Mouse (Mus musculus) heart, adult 2 months (tissue): ENCODE measurements around the gene Hist2h3b. TPM values are rescaled to one million over a fixed set of nuclear protein-coding genes. Genes with fewer than 3 reads are reported as not detected.
A peak's percentile ranks its signal among the peaks of the same experiment; 100 is the strongest.
"Not testable (repeated sequence)": the region's sequence is repeated elsewhere in the genome, so short reads cannot be mapped to it uniquely, and the experiment has no call there.

Experiments
- DNase-seq, 2 experiments: peaks; one replicate each; pipeline ENCODE4 v3.0.0; 2021
- H3K27ac ChIP-seq: fragments of 200-600 bp; 2 replicates; pipeline ENCODE4 v1.8.1; 2022
- H3K27me3 ChIP-seq: fragments of 200-500 bp; 2 replicates; pipeline ENCODE4 v1.6.1; 2012; ENCODE audit warnings: mild to moderate bottlenecking, low read length, inconsistent platforms, mixed read lengths; ENCODE audit not compliant: control insufficient read depth, insufficient read depth
- H3K36me3 ChIP-seq: fragments of 200-500 bp; 2 replicates; pipeline ENCODE4 v1.6.1; 2012; ENCODE audit warnings: low read length, inconsistent platforms; ENCODE audit not compliant: control insufficient read depth, insufficient read depth
- H3K4me1 ChIP-seq: fragments of 200-500 bp; 2 replicates; pipeline ENCODE4 v1.6.1; 2011; ENCODE audit warnings: low read length; ENCODE audit not compliant: control insufficient read depth, insufficient read depth
- H3K4me3 ChIP-seq: fragments of 200-600 bp; 2 replicates; pipeline ENCODE4 v1.8.1; 2022
- H3K79me2 ChIP-seq: fragments of 200-500 bp; replicated peaks from 2 replicates; pipeline ENCODE4 v1.6.1; 2012; ENCODE audit warnings: mild to moderate bottlenecking, inconsistent platforms, low read length, moderate library complexity, mixed read lengths; ENCODE audit not compliant: control insufficient read depth, insufficient read depth
- H3K9ac ChIP-seq: fragments of 200-500 bp; 2 replicates; pipeline ENCODE4 v1.6.1; 2012; ENCODE audit warnings: low read depth, mild to moderate bottlenecking, control low read depth, inconsistent platforms, low read length, mixed read lengths
- CTCF ChIP-seq: fragments of 200-600 bp; IDR thresholded peaks from 2 replicates; pipeline ENCODE4 v1.8.1; 2022; ENCODE audit warnings: antibody characterized with exemption, mild to moderate bottlenecking, moderate library complexity
- EP300 ChIP-seq: fragments of 200-500 bp; IDR thresholded peaks from 2 replicates; pipeline ENCODE4 v1.6.1; 2011; ENCODE audit warnings: low read depth, low read length, control low read depth; ENCODE audit not compliant: insufficient read depth
- POLR2A ChIP-seq: fragments of 200-500 bp; IDR thresholded peaks from 2 replicates; pipeline ENCODE4 v1.6.1; 2011; ENCODE audit warnings: mild to moderate bottlenecking, low read depth, low read length, control low read depth; ENCODE audit not compliant: insufficient read depth
- WGBS: fragments of 180-500 bp; shearing (Covaris S2); methylation state at CpG from one replicate; pipeline ENCODE4 v1.1.7; 2018; 5-methylcytosine and 5-hydroxymethylcytosine counted together
- intact Hi-C: fragments of 180-260 bp; cut with DNase I; formaldehyde crosslinking; loops from one replicate; pipeline ENCODE4 v1.15.1; 2025
- polyA plus RNA-seq: library from polyadenylated mRNA; depleted of rRNA; stranded (reverse); fragments of >200 nt; gene quantifications from 2 replicates; pipeline ENCODE4 v1.2.3, GENCODE M21; 2012
- total RNA-seq, 2 experiments: library from RNA; stranded (reverse); gene quantifications; 2 replicates each; pipeline ENCODE4 v1.2.3; 2021

Hist2h3b gene
- total and polyA plus RNA-seq, 3 experiments: 5.2 to 18.3 (median 11.5) TPM

DNA sequence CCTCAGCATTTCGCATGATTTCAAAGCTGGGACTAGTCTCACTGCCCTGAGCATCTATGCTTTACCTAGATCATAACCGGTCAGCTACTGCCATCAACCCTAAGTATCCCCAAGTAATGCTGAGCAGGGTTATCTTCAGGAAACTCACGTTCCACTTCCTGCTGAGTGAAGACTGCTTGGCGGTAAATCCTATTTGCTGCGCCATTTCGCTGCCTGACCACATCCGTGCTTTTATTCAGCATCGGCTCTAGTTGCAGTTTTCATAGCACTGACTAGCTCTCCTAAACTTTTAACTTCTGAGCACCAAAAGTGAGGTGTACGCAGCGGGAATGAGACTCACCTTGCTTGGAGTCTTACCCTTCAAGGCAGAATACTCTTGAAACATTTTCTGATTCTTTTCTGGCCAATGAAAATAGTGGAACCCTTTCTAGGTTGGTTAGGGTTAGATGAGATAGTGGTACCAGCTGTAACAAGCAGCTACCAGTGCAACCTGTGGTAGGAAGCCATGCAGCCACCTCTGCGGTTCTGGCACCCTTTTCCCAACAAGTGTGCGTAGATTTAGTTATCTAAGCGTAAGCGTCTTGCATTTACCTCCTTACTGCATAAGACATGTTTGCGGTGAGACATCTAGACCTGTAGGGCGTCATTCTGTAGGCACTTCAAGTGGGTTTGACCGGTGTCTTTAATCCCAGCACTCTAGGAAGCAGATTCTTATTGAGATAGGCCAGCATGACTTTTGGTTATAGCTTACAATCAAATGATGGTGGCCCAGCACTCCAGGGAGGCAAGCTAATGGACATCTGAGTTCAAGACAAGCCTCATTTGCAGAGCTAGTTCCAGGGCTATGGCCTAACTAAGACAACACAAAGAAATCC, 5.4 kb downstream of the Hist2h3b start:
- H3K27me3 ChIP-seq: no peaks in the 10 kb centered on the region
- TF ChIP-seq POLR2A (no peak), CTCF (no peak), EP300 (no peak)
- H3K79me2 ChIP-seq: no peaks in the 10 kb centered on the region
- peak in 1 of 2 experiments; percentile 22 for DNase-seq
- H3K27ac ChIP-seq: peak overlapping the region; percentile 40
- peaks cover 7% of the 10 kb centered on the region for H3K4me1 ChIP-seq
- intact Hi-C loops: no loop called here
- 77% methylated on average over 17 of the region's 17 CpGs for WGBS
- no peaks in the 10 kb centered on the region for H3K36me3 ChIP-seq
- H3K9ac ChIP-seq: no peak overlapping the region
- peak overlapping the region; percentile 49 for H3K4me3 ChIP-seq

DNA sequence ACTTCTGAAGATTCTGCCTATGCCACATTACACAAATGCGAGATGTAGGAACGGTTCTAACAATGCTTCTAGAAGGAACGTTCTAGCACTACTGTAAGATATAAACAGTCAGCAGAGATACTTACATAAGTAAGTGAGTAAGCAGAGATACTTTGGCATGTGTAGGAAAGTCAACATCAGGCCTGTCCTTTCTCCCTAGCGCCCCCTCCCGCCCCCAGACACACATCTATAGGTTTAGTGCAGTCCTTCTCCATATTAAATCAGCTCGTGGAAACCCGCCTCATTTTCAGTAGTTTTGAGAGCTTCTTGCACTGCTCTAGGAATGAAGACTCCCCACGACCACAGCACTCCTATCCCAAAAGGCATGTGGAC, 9.0 kb downstream of the Hist2h3b start:
- Histone ChIP-seq H3K27ac (no peak overlapping the region; the same call in 1 of the 2 replicates), H3K79me2 (no peaks in the 10 kb centered on the region), H3K4me1 (peaks cover 5% of the 10 kb centered on the region), H3K9ac (peak overlapping the region; percentile 75), H3K27me3 (no peaks in the 10 kb centered on the region; the same call in 1 of the 2 replicates), H3K4me3 (peak overlapping the region; percentile 61), H3K36me3 (no peaks in the 10 kb centered on the region)
- intact Hi-C loops: loop anchor here (5.0 kb wide), 1 partner anchor 165 kb away; no protein-coding TSS in a partner anchor
- no peak for TF ChIP-seq CTCF
- WGBS: 23% methylated on average over 8 of the region's 8 CpGs
- DNase-seq: peak; percentile 28 to 35

DNA sequence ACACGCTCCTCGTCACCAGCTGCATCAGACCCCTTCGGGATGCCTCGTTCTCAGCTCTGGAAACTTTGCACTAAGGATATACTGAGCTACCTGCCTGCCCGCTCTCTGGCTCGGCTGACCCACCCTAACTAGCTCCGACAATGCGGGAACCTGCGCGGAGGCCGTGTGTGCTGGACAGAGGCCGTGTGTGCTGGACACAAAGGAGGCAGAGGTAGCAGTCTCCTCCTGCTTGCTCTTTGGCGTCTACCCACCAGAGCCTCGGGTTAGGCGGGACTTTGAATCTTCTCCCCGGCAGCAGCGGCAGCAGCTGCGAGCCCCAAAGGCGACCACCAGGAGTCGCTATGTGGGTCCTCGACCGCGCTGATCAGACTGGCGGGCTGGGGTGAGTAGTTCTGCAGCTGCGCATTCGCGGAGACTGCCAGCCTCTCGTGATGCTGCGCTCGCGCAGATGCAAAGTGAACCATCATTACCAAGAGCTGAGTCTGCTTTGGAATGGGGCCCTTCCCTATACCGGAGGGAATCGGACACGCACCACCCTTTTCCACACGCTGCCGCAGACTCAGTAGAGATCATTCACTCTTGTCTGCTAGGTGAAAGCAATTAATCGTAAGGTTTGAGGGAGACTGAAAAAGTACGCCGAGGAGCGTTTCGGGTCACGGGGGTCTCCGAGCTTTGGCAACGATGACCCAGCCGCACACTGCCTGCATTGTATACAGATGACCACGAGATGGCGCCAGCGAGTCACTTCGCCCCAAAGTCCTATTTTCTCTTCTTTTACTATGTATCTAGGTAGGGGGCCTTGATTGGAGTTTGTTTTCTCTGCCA, 9.6 kb downstream of the Hist2h3b start:
- intact Hi-C loops: loop anchor here (5.0 kb wide), 1 partner anchor 164 kb away; no protein-coding TSS in a partner anchor
- WGBS: 2% methylated on average over 49 of the region's 49 CpGs
- Histone ChIP-seq H3K4me1 (peaks cover 5% of the 10 kb centered on the region), H3K9ac (peak overlapping the region; percentile 75), H3K27ac (peak overlapping the region; percentile 62), H3K4me3 (peak overlapping the region; percentile 61), H3K36me3 (no peaks in the 10 kb centered on the region), H3K27me3 (no peaks in the 10 kb centered on the region; the same call in none of the 2 replicates), H3K79me2 (no peaks in the 10 kb centered on the region)
- DNase-seq: peak; percentile 90 to 92
- TF ChIP-seq CTCF (peak; percentile 65), EP300 (peak; percentile 67), POLR2A (peak; percentile 61)

DNA sequence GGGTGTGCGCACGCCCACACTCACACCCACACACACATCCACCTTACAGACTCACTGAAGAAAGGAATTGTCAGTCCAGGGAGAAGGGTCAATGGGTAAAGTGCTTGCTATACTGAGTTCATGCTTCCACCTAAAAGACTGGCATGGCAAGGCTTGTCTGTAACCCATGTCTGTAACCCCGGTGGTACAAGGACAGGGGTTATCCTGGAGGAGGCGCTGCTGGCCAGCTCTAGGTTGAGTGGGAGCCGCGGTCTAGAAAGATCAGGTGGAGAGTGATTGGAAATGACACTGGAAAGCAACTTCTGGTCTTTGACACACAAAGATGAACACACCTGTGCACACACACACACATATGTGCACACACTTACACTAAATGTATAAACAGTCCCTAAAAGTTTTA, 12.2 kb downstream of the Hist2h3b start:
- Histone ChIP-seq H3K4me3 (no peak overlapping the region), H3K27ac (no peak overlapping the region), H3K9ac (no peak overlapping the region), H3K79me2 (no peaks in the 10 kb centered on the region), H3K27me3 (peaks cover 5% of the 10 kb centered on the region), H3K4me1 (peaks cover 5% of the 10 kb centered on the region), H3K36me3 (no peaks in the 10 kb centered on the region)
- no peak for DNase-seq
- WGBS: 61% methylated on average over 6 of the region's 6 CpGs
- TF ChIP-seq CTCF (no peak), POLR2A (no peak), EP300 (no peak)
- intact Hi-C loops: loop anchor here (5.0 kb wide), 1 partner anchor 222 kb away; no protein-coding TSS in a partner anchor

DNA sequence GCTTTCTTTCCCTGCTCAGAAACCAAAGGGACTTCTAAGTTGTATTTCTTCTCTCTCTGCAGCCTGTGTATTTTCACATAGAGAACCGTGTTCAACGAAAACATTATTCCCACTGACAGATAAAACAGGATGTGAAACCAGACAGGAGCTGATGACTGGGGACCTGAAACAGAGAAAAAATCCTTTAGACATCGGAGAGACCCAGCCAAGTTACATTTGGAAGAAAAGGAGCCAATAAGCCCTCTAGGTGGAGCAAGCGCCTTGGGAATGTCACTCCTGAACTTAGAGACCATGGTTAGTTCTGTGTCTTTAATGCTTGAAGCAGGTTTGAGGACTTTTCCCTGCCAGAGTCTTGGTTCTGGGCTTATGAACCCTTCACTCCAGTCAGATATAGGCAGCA, 16.0 kb downstream of the Hist2h3b start:
- no peak for DNase-seq
- Histone ChIP-seq H3K36me3 (no peaks in the 10 kb centered on the region), H3K9ac (no peak overlapping the region), H3K79me2 (no peaks in the 10 kb centered on the region), H3K27me3 (peaks cover 5% of the 10 kb centered on the region), H3K4me3 (no peak overlapping the region), H3K27ac (no peak overlapping the region), H3K4me1 (no peaks in the 10 kb centered on the region)
- intact Hi-C loops: loop anchor here (5.0 kb wide), 1 partner anchor 218 kb away; no protein-coding TSS in a partner anchor
- 12% methylated on average over 4 of the region's 4 CpGs for WGBS
- TF ChIP-seq CTCF: peak; percentile 57
- no peak for TF ChIP-seq EP300
- no peak for TF ChIP-seq POLR2A

DNA sequence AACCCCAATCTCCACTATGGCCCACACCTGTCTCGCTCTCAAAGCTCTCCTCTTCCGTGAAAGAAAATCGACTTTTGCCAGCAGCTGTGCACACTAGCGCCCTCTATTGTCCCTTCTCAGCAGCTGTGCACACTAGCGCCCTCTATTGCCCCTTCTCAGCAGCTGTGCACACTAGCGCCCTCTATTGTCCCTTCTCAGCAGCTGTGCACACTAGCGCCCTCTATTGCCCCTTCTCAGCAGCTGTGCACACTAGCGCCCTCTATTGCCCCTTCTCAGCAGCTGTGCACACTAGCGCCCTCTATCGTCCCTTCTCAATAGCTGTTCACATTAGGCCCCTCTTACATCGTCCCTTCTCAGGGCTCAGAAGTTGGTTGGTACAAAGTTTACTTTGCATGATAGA, 18.9 kb downstream of the Hist2h3b start:
- H3K79me2 ChIP-seq, H3K36me3 ChIP-seq, H3K9ac ChIP-seq, intact Hi-C loops, H3K4me3 ChIP-seq, DNase-seq, H3K27ac ChIP-seq, H3K4me1 ChIP-seq, H3K27me3 ChIP-seq: not testable (repeated sequence)
- peak; percentile 71 for TF ChIP-seq CTCF
- WGBS: 89% methylated on average over 11 of the region's 11 CpGs
